Mouse (Mus musculus): ENCODE data around the gene Pitpnc1. TPM values are rescaled to one million over a fixed set of nuclear protein-coding genes. Genes with fewer than 3 reads are reported as not detected.

Gene Pitpnc1
- polyA plus RNA-seq, 1 experiment from 2014 or later, result 48.0 TPM

GRCm38 (mm10) chr11:107213745-107214144, 256.8 kb downstream of the Pitpnc1 start:
- Histone ChIP-seq H3K36me3 (ENCODE audit: control insufficient read depth, insufficient read depth, low read length) (peaks cover 3% of the 10 kb centered on the region; the same call in 1 of the 2 replicates), H3K27me3 (ENCODE audit: control insufficient read depth, insufficient read depth, low read depth, low read length) (no peaks in the 10 kb centered on the region), H3K4me2 (ENCODE audit: low read length) (no peak overlapping the region), H3K27ac (ENCODE audit: low read length) (no peak overlapping the region), H3K4me3 (ENCODE audit: low read depth, low read length) (no peak overlapping the region), H3K9me3 (replicated peaks; ENCODE audit: control insufficient read depth, low read length, poor library complexity, severe bottlenecking) (no peaks in the 10 kb centered on the region), H3K4me1 (ENCODE audit: control insufficient read depth, insufficient read depth, low read length) (no peaks in the 10 kb centered on the region), H3K9ac (ENCODE audit: low read depth, low read length) (no peak overlapping the region)
- 75% methylated on average over 5 of the region's 5 CpGs for WGBS
- no peak for ATAC-seq

GRCm38 (mm10) chr11:107209818-107210217, 260.7 kb downstream of the Pitpnc1 start:
- no peaks in the 10 kb centered on the region for H3K9me3 ChIP-seq (replicated peaks; ENCODE audit: control insufficient read depth, low read length, poor library complexity, severe bottlenecking)

GRCm38 (mm10) chr11:107201773-107202172, 268.7 kb downstream of the Pitpnc1 start:
- Histone ChIP-seq H3K27ac (ENCODE audit: low read length) (no peak overlapping the region), H3K4me3 (ENCODE audit: low read depth, low read length) (no peak overlapping the region), H3K36me3 (ENCODE audit: control insufficient read depth, insufficient read depth, low read length) (no peaks in the 10 kb centered on the region), H3K9me3 (replicated peaks; ENCODE audit: control insufficient read depth, low read length, poor library complexity, severe bottlenecking) (no peaks in the 10 kb centered on the region), H3K4me2 (ENCODE audit: low read length) (no peak overlapping the region), H3K9ac (ENCODE audit: low read depth, low read length) (no peak overlapping the region), H3K4me1 (ENCODE audit: control insufficient read depth, insufficient read depth, low read length) (no peaks in the 10 kb centered on the region), H3K27me3 (ENCODE audit: control insufficient read depth, insufficient read depth, low read depth, low read length) (no peaks in the 10 kb centered on the region)
- ATAC-seq, result no peak
- 87% methylated on average over 11 of the region's 11 CpGs for WGBS

More at GRCm38 (mm10) chr11:107209818-107210217, 260.7 kb downstream of the Pitpnc1 start:
- H3K9ac ChIP-seq (ENCODE audit: low read depth, low read length), result no peak overlapping the region
- no peaks in the 10 kb centered on the region for H3K27me3 ChIP-seq (ENCODE audit: control insufficient read depth, insufficient read depth, low read depth, low read length)
- H3K36me3 ChIP-seq (ENCODE audit: control insufficient read depth, insufficient read depth, low read length), result peaks cover 3% of the 10 kb centered on the region; the same call in 1 of the 2 replicates
- H3K4me1 ChIP-seq (ENCODE audit: control insufficient read depth, insufficient read depth, low read length), result no peaks in the 10 kb centered on the region
- ATAC-seq, result no peak
- H3K27ac ChIP-seq (ENCODE audit: low read length), result no peak overlapping the region
- WGBS, result 81% methylated on average over 13 of the region's 13 CpGs
- H3K4me3 ChIP-seq (ENCODE audit: low read depth, low read length), result no peak overlapping the region
- no peak overlapping the region for H3K4me2 ChIP-seq (ENCODE audit: low read length)

GRCm38 (mm10) chr11:107199281-107199680, 271.2 kb downstream of the Pitpnc1 start:
- no peak for ATAC-seq
- Histone ChIP-seq H3K9ac (ENCODE audit: low read depth, low read length) (no peak overlapping the region), H3K4me3 (ENCODE audit: low read depth, low read length) (no peak overlapping the region), H3K4me1 (ENCODE audit: control insufficient read depth, insufficient read depth, low read length) (no peaks in the 10 kb centered on the region), H3K36me3 (ENCODE audit: control insufficient read depth, insufficient read depth, low read length) (no peaks in the 10 kb centered on the region), H3K9me3 (replicated peaks; ENCODE audit: control insufficient read depth, low read length, poor library complexity, severe bottlenecking) (no peaks in the 10 kb centered on the region), H3K4me2 (ENCODE audit: low read length) (no peak overlapping the region), H3K27ac (ENCODE audit: low read length) (no peak overlapping the region), H3K27me3 (ENCODE audit: control insufficient read depth, insufficient read depth, low read depth, low read length) (no peaks in the 10 kb centered on the region)
- 83% methylated on average over 5 of the region's 5 CpGs for WGBS

- Histone ChIP-seq H3K36me3 (ENCODE audit: control insufficient read depth, insufficient read depth, low read length) (no peaks in the 10 kb centered on the region), H3K4me3 (ENCODE audit: low read depth, low read length) (no peak overlapping the region), H3K27me3 (ENCODE audit: control insufficient read depth, insufficient read depth, low read depth, low read length) (no peaks in the 10 kb centered on the region), H3K9me3 (replicated peaks; ENCODE audit: control insufficient read depth, low read length, poor library complexity, severe bottlenecking) (no peaks in the 10 kb centered on the region), H3K9ac (ENCODE audit: low read depth, low read length) (no peak overlapping the region), H3K27ac (ENCODE audit: low read length) (no peak overlapping the region), H3K4me2 (ENCODE audit: low read length) (no peak overlapping the region), H3K4me1 (ENCODE audit: control insufficient read depth, insufficient read depth, low read length) (no peaks in the 10 kb centered on the region)
- no peak for ATAC-seq
- 60% methylated on average over 2 of the region's 2 CpGs for WGBS
These were observed 275.2 kb downstream of the Pitpnc1 start for GRCm38 (mm10) chr11:107195334-107195733.

- Histone ChIP-seq H3K4me1 (ENCODE audit: control insufficient read depth, insufficient read depth, low read length) (peaks cover 9% of the 10 kb centered on the region), H3K4me3 (ENCODE audit: low read depth, low read length) (no peak overlapping the region), H3K9ac (ENCODE audit: low read depth, low read length) (no peak overlapping the region), H3K36me3 (ENCODE audit: control insufficient read depth, insufficient read depth, low read length) (no peaks in the 10 kb centered on the region; the same call in 1 of the 2 replicates), H3K9me3 (replicated peaks; ENCODE audit: control insufficient read depth, low read length, poor library complexity, severe bottlenecking) (no peaks in the 10 kb centered on the region), H3K4me2 (ENCODE audit: low read length) (no peak overlapping the region), H3K27me3 (ENCODE audit: control insufficient read depth, insufficient read depth, low read depth, low read length) (no peaks in the 10 kb centered on the region), H3K27ac (ENCODE audit: low read length) (no peak overlapping the region)
- no peak for ATAC-seq
- 74% methylated on average over 2 of the region's 2 CpGs for WGBS
These were observed 280.1 kb downstream of the Pitpnc1 start for GRCm38 (mm10) chr11:107190376-107190775.

GRCm38 (mm10) chr11:107188565-107189552, 281.6 kb downstream of the Pitpnc1 start, which contains the start of gene Nol11:
Gene Nol11, minus strand, starts transcription at chr11:107189381.
- Histone ChIP-seq H3K4me2 (ENCODE audit: low read length) (peak within 1 kb of the TSS; percentile 85), H3K9me3 (replicated peaks; ENCODE audit: control insufficient read depth, low read length, poor library complexity, severe bottlenecking) (no peaks in the 10 kb centered on the region), H3K4me3 (ENCODE audit: low read depth, low read length) (peak within 1 kb of the TSS; percentile 90), H3K4me1 (ENCODE audit: control insufficient read depth, insufficient read depth, low read length) (peaks cover 9% of the 10 kb centered on the region), H3K27me3 (ENCODE audit: control insufficient read depth, insufficient read depth, low read depth, low read length) (no peaks in the 10 kb centered on the region), H3K9ac (ENCODE audit: low read depth, low read length) (peak within 1 kb of the TSS; percentile 93), H3K36me3 (ENCODE audit: control insufficient read depth, insufficient read depth, low read length) (peaks cover 3% of the 10 kb centered on the region; the same call in 1 of the 2 replicates), H3K27ac (ENCODE audit: low read length) (peak within 1 kb of the TSS; percentile 79)
- peak; percentile 95 for ATAC-seq
- under 1% methylated on average over 62 of the region's 62 CpGs for WGBS

- Histone ChIP-seq H3K4me2 (ENCODE audit: low read length) (no peak overlapping the region), H3K27me3 (ENCODE audit: control insufficient read depth, insufficient read depth, low read depth, low read length) (no peaks in the 10 kb centered on the region), H3K9me3 (replicated peaks; ENCODE audit: control insufficient read depth, low read length, poor library complexity, severe bottlenecking) (no peaks in the 10 kb centered on the region), H3K9ac (ENCODE audit: low read depth, low read length) (no peak overlapping the region), H3K36me3 (ENCODE audit: control insufficient read depth, insufficient read depth, low read length) (peaks cover 28% of the 10 kb centered on the region), H3K4me3 (ENCODE audit: low read depth, low read length) (no peak overlapping the region), H3K27ac (ENCODE audit: low read length) (no peak overlapping the region), H3K4me1 (ENCODE audit: control insufficient read depth, insufficient read depth, low read length) (peaks cover 9% of the 10 kb centered on the region)
- WGBS, result 94% methylated on average over 8 of the region's 8 CpGs
- ATAC-seq, result no peak
These were observed 286.7 kb downstream of the Pitpnc1 start for GRCm38 (mm10) chr11:107183777-107184176.

GRCm38 (mm10) chr11:107161215-107161614, 309.3 kb downstream of the Pitpnc1 start:
- Histone ChIP-seq H3K4me2 (ENCODE audit: low read length) (no peak overlapping the region), H3K4me3 (ENCODE audit: low read depth, low read length) (no peak overlapping the region), H3K27me3 (ENCODE audit: control insufficient read depth, insufficient read depth, low read depth, low read length) (no peaks in the 10 kb centered on the region), H3K36me3 (ENCODE audit: control insufficient read depth, insufficient read depth, low read length) (no peaks in the 10 kb centered on the region; the same call in 1 of the 2 replicates), H3K27ac (ENCODE audit: low read length) (no peak overlapping the region), H3K9me3 (replicated peaks; ENCODE audit: control insufficient read depth, low read length, poor library complexity, severe bottlenecking) (no peaks in the 10 kb centered on the region), H3K9ac (ENCODE audit: low read depth, low read length) (no peak overlapping the region), H3K4me1 (ENCODE audit: control insufficient read depth, insufficient read depth, low read length) (no peaks in the 10 kb centered on the region)
- 86% methylated on average over 4 of the region's 4 CpGs for WGBS
- no peak for ATAC-seq

All from midbrain, embryonic 16.5 days (tissue).